Mouse (Mus musculus): ENCODE measurements around the gene Nfia. TPM values are rescaled to one million over a fixed set of nuclear protein-coding genes. Genes with fewer than 3 reads are reported as not detected.
A peak's percentile ranks its signal among the peaks of the same experiment; 100 is the strongest.

Nfia gene
- polyA plus RNA-seq, 1 experiment from 2014 or later = 19.9 TPM

DNA sequence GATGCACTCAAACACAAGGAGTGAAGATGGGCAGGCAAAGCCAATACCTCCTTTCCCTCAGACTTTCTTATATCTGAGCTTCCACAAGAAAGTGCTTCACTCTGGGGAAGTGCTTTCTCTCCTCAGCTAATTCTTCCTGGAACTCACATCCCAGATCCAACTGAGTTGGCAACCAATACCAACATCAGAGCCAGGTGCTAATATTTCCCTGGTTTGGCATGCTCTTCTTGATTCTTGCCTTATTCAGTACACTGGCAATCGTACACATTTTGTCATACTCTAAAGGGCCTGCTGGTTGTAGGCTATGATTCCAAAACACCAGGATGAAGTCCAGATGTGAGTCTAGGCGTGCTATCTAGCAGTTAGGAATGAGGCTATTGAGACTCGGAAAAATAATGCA, 385.4 kb downstream of the Nfia start:
- H3K27ac ChIP-seq (ENCODE audit: low read length) = no peak overlapping the region
- no peak for ATAC-seq (ENCODE audit: low FRiP score, low TSS enrichment)
- no peaks in the 10 kb centered on the region for H3K9me3 ChIP-seq (ENCODE audit: low read length)
- no peak overlapping the region for H3K4me2 ChIP-seq (replicated peaks; ENCODE audit: low read depth, low read length)
- H3K9ac ChIP-seq (replicated peaks; ENCODE audit: low read length) = no peak overlapping the region
- H3K27me3 ChIP-seq (ENCODE audit: insufficient read depth, low read length) = no peaks in the 10 kb centered on the region
- no peaks in the 10 kb centered on the region for H3K4me1 ChIP-seq (ENCODE audit: insufficient read depth, low read length)
- no peaks in the 10 kb centered on the region for H3K36me3 ChIP-seq (ENCODE audit: insufficient read depth, low read length)
- no peak overlapping the region for H3K4me3 ChIP-seq (ENCODE audit: low read length)
- WGBS = 82% methylated on average over 3 of the region's 3 CpGs

DNA sequence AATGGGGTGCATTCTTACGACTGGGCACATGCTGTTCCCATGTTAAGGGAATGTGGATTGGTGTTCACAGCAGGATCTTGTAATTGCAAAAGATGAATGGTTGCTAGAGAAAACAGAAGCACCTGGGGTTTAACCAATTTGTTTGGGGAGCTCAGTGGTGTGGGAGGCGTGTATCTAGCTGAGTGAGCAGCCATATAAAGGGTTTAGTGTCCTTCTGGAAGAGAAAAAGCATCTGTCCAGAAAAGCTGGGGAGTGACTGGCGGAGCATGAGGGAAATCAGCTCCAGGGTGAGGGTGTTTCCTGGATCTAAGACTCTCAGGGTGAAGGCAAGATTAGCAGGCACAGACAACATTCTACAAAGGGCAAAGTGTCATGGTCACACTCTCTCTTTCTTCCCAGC, 393.8 kb downstream of the Nfia start:
- H3K4me2 ChIP-seq (replicated peaks; ENCODE audit: low read depth, low read length) = no peak overlapping the region
- no peaks in the 10 kb centered on the region for H3K27me3 ChIP-seq (ENCODE audit: insufficient read depth, low read length)
- H3K9me3 ChIP-seq (ENCODE audit: low read length) = no peaks in the 10 kb centered on the region
- no peaks in the 10 kb centered on the region for H3K36me3 ChIP-seq (ENCODE audit: insufficient read depth, low read length)
- H3K9ac ChIP-seq (replicated peaks; ENCODE audit: low read length) = no peak overlapping the region
- no peak overlapping the region for H3K4me3 ChIP-seq (ENCODE audit: low read length)
- H3K27ac ChIP-seq (ENCODE audit: low read length) = no peak overlapping the region
- H3K4me1 ChIP-seq (ENCODE audit: insufficient read depth, low read length) = no peaks in the 10 kb centered on the region
- 0 out of 2 replicates have a peak, but pooled peaks have one; percentile 57 for ATAC-seq (ENCODE audit: low FRiP score, low TSS enrichment)
- 39% methylated on average over 3 of the region's 3 CpGs for WGBS

Other genes starting within 250 kb of the Nfia start
- gene E130114P18Rik, start 5.3 kb downstream of the Nfia start, polyA plus RNA-seq (2015; fragmentation: Nextera tagmentation; extraction: Ambion mirVana) = 0.54 and 0.58 TPM in 2 replicates

Data from kidney, embryonic 16.5 days (tissue).